Mouse (Mus musculus): ENCODE measurements around the gene Smco4. TPM values are rescaled to one million over a fixed set of nuclear protein-coding genes. Genes with fewer than 3 reads are reported as not detected.
"Not testable (repeated sequence)": the region's sequence is repeated elsewhere in the genome, so short reads cannot be mapped to it uniquely, and the experiment has no call there.

The Smco4 gene
- polyA plus RNA-seq, 2 experiments, result 1.4 to 5.8 TPM

DNA sequence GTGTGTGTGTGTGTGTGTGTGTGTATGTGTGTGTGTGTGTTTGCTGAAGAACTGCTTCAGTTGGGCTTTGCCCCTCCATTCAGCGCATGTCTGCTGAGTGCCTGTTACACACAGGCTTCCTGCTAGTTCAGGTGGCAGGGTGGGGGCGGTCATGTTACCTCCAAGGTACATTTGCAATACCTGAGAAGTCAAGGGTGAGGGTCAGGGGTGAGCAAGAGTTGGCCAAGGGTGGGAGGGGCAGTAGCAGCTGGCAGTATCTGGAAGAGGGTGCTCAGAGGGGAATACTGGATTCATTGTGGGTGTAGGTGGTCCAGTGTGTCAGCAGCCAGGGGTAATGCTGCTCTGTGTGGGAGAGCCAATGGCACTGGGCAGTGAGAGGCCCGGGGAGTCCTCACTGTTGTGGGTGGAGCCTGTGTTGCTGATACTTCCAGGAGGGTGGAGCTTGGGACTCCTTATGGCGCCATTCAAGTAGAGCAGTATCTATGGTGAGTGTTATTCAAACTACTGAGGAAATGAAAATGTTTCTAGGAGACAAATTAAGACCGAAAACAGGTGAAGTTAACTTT lies 43.7 kb downstream of the Smco4 start:
- 66% methylated on average over 5 of the region's 5 CpGs for WGBS (ENCODE audit: insufficient replicate concordance)
- DNase-seq (ENCODE audit: low read depth in 3 of 3, low spot score in 3 of 3), result no peak
- ATAC-seq (ENCODE audit: insufficient read depth), result 0 out of 2 replicates have a peak, but pooled peaks have one; percentile 20

DNA sequence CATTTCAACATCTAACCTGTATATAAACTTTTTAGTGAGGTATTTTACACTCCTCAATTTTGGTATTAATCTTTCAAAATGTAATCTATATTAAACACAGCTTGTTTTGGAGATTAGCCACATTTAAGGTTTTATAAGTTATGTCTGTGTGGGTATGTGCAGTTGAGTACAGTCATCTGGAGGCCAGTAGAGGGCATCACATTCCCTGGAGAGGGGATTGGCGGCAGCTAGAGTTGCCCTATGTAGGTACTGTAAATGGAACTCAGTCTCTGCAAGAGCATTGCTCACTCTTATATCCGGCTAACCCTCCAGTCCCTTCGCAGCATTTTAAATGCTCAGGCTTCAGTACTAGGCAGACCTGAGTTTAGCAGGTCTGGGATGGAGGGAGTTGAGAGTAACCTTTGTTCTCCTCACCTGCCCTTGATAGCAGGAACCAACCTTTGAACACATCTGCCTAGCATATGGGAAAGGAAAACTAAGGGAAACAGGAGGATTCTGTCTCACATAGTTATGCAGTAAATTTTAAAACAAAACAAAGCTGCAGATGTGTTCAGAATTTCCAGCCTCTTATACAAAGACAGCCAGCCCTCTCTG lies 44.3 kb downstream of the Smco4 start:
- Histone ChIP-seq H3K36me3 (replicated peaks; ENCODE audit: control insufficient read depth, insufficient read depth, low read depth) (no peaks in the 10 kb centered on the region), H3K27ac (no peak overlapping the region), H3K9me3 (ENCODE audit: control insufficient read depth, low read length) (no peaks in the 10 kb centered on the region), H3K4me3 (ENCODE audit: insufficient read depth in 1 of 2, low read depth in 2 of 2, low read length in 2 of 2) (no peak overlapping the region), H3K4me1 (replicated peaks; ENCODE audit: control insufficient read depth in 2 of 2, insufficient read depth in 2 of 2, low read length in 1 of 2) (peaks cover 0 to 20% of the 10 kb centered on the region in 2 experiments; a peak in 2 of 4 replicates), H3K27me3 (ENCODE audit: control insufficient read depth, insufficient read depth, low read length) (no peaks in the 10 kb centered on the region), H3K9ac (replicated peaks) (no peak overlapping the region), H3K4me2 (ENCODE audit: low read depth) (no peak overlapping the region)
- DNase-seq (ENCODE audit: low read depth in 3 of 3, low spot score in 3 of 3), result no peak
- no peak for ATAC-seq (ENCODE audit: insufficient read depth)
- no peak for TF ChIP-seq EP300 (IDR thresholded peaks at IDR 0.05; ENCODE audit: low read depth)
- TF ChIP-seq CTCF (IDR thresholded peaks at IDR 0.05; ENCODE audit: low read depth), result 0 out of 2 replicates have a peak, but pooled peaks have one; percentile 11
- WGBS (ENCODE audit: insufficient replicate concordance), result 69% methylated on average over 3 of the region's 3 CpGs

More for the DNA sequence above, 43.7 kb downstream of the Smco4 start:
- Histone ChIP-seq H3K9ac (replicated peaks) (no peak overlapping the region), H3K4me2 (ENCODE audit: low read depth) (no peak overlapping the region), H3K27me3 (ENCODE audit: control insufficient read depth, insufficient read depth, low read length) (no peaks in the 10 kb centered on the region), H3K4me3 (ENCODE audit: insufficient read depth in 1 of 2, low read depth in 2 of 2, low read length in 2 of 2) (no peak overlapping the region), H3K9me3 (ENCODE audit: control insufficient read depth, low read length) (no peaks in the 10 kb centered on the region), H3K36me3 (replicated peaks; ENCODE audit: control insufficient read depth, insufficient read depth, low read depth) (no peaks in the 10 kb centered on the region), H3K27ac (no peak overlapping the region), H3K4me1 (replicated peaks; ENCODE audit: control insufficient read depth in 2 of 2, insufficient read depth in 2 of 2, low read length in 1 of 2) (peaks cover 0 to 14% of the 10 kb centered on the region in 2 experiments; a peak in 2 of 4 replicates)
- TF ChIP-seq EP300 (IDR thresholded peaks at IDR 0.05; ENCODE audit: low read depth) (no peak), CTCF (IDR thresholded peaks at IDR 0.05; ENCODE audit: low read depth) (no peak)

DNA sequence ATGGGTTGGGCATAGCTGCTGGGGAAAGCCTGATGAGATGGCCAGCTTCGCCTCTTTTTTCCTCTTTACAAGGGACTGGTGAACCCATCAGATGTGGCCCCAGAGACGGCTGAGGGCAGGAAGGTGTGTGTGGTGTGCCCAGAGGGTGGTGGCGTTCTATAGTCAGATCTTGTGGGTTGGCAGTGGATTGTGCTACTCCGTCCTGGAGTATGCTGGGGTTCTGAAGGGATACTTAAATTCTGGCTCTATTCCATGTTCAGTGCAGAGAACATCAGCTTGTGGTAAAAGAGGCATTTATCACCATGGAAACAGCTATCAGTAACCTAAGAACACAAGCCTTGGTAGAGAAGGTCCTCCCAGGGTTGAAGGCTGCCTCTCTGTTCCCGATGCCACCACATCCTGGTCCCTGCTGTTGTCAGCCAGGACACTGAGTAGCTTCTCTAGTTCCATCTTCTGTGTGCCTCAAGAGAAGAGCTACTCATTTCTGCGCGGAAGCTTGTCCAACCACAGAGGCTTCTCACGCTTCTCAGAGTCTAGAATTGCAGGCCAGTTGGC lies 45.8 kb downstream of the Smco4 start:
- WGBS (ENCODE audit: insufficient replicate concordance), result 71% methylated on average over 8 of the region's 8 CpGs
- H3K9ac ChIP-seq (replicated peaks), result no peak overlapping the region
- no peaks in the 10 kb centered on the region for H3K36me3 ChIP-seq (replicated peaks; ENCODE audit: control insufficient read depth, insufficient read depth, low read depth)
- DNase-seq (ENCODE audit: low read depth in 3 of 3, low spot score in 3 of 3) (no peak), ATAC-seq (ENCODE audit: insufficient read depth) (no peak)
- H3K27ac ChIP-seq, result no peak overlapping the region
- no peaks in the 10 kb centered on the region for H3K27me3 ChIP-seq (ENCODE audit: control insufficient read depth, insufficient read depth, low read length)
- no peak overlapping the region for H3K4me3 ChIP-seq (ENCODE audit: insufficient read depth in 1 of 2, low read depth in 2 of 2, low read length in 2 of 2)
- no peaks in the 10 kb centered on the region for H3K9me3 ChIP-seq (ENCODE audit: control insufficient read depth, low read length)
- no peak overlapping the region for H3K4me2 ChIP-seq (ENCODE audit: low read depth)
- peaks cover 0 to 26% of the 10 kb centered on the region in 2 experiments; a peak in 2 of 4 replicates for H3K4me1 ChIP-seq (replicated peaks; ENCODE audit: control insufficient read depth in 2 of 2, insufficient read depth in 2 of 2, low read length in 1 of 2)
- TF ChIP-seq EP300 (IDR thresholded peaks at IDR 0.05; ENCODE audit: low read depth) (no peak), CTCF (IDR thresholded peaks at IDR 0.05; ENCODE audit: low read depth) (no peak)

DNA sequence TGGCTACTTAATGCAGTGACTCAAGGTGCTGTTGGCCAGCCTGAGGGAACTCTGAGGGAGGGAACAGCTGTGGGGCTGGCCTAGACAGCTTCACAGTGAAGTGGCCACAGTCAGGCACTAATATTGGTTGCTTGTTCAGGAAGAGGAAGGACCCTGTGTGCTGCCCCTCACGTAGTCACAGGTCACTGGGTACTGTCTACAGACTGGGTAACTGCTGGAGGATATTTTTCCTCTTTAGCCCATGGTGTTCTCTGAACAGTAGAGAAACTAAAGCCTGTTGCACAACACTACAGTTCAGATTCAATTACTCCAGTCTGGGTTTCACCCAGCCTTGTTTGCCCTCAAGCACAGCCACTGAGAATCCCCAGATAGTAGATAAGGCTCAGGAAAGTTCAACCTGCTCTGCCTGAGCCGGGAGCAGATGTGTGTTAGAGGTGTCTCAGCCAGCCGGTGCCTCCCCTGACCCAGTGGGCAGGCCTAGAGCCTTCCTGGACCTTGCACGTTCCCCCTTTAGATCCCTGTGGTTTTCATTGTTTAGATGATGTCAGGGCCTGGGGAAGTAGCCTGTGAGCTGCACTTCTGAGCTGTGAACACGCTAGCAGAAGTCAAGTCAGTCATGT lies 48.6 kb downstream of the Smco4 start:
- Histone ChIP-seq H3K9ac (replicated peaks) (no peak overlapping the region), H3K4me2 (ENCODE audit: low read depth) (no peak overlapping the region), H3K27me3 (ENCODE audit: control insufficient read depth, insufficient read depth, low read length) (no peaks in the 10 kb centered on the region), H3K4me1 (replicated peaks; ENCODE audit: control insufficient read depth in 2 of 2, insufficient read depth in 2 of 2, low read length in 1 of 2) (peaks cover 0 to 25% of the 10 kb centered on the region in 2 experiments; a peak in 2 of 4 replicates), H3K27ac (no peak overlapping the region), H3K9me3 (ENCODE audit: control insufficient read depth, low read length) (no peaks in the 10 kb centered on the region), H3K36me3 (replicated peaks; ENCODE audit: control insufficient read depth, insufficient read depth, low read depth) (no peaks in the 10 kb centered on the region), H3K4me3 (ENCODE audit: insufficient read depth in 1 of 2, low read depth in 2 of 2, low read length in 2 of 2) (no peak overlapping the region)
- 20% methylated on average over 5 of the region's 5 CpGs for WGBS (ENCODE audit: insufficient replicate concordance)
- DNase-seq (ENCODE audit: low read depth in 3 of 3, low spot score in 3 of 3) (peak in 1 of 3 experiments; percentile 12), ATAC-seq (ENCODE audit: insufficient read depth) (peak; percentile 68)
- TF ChIP-seq EP300 (IDR thresholded peaks at IDR 0.05; ENCODE audit: low read depth) (no peak), CTCF (IDR thresholded peaks at IDR 0.05; ENCODE audit: low read depth) (no peak)

DNA sequence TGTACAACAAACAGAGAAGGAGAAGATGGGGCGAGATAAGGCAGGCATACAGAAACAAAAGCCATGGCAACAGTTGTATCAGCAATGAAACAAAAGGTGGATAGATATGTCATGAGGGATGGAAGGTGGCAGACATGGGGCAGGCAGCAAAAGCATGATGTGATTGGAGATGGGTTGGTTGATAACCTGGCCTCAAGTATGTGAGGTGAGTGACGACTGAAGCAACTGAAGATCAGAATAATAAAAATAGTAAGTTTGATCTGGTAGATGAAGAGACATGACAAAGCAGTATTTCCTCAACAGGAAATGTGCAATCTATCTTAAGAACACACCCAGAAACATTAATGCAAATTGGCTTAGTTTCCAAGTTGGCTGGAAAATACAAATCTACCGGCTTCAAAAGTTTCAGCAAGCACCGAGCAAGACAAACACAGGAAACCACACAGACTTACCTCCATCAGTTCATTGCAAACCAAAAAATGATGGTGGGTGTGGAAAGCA lies 57.3 kb downstream of the Smco4 start:
- Histone ChIP-seq H3K36me3 (replicated peaks; ENCODE audit: control insufficient read depth, insufficient read depth, low read depth) (no peaks in the 10 kb centered on the region), H3K9me3 (ENCODE audit: control insufficient read depth, low read length) (no peaks in the 10 kb centered on the region), H3K27ac (no peak overlapping the region), H3K27me3 (ENCODE audit: control insufficient read depth, insufficient read depth, low read length) (no peaks in the 10 kb centered on the region), H3K9ac (replicated peaks) (no peak overlapping the region), H3K4me2 (ENCODE audit: low read depth) (no peak overlapping the region), H3K4me3 (ENCODE audit: insufficient read depth in 1 of 2, low read depth in 2 of 2, low read length in 2 of 2) (no peak overlapping the region), H3K4me1 (replicated peaks; ENCODE audit: control insufficient read depth in 2 of 2, insufficient read depth in 2 of 2, low read length in 1 of 2) (peaks cover 0 to 2% of the 10 kb centered on the region in 2 experiments; a peak in 1 of 4 replicates)
- 28% methylated on average over 4 of the region's 4 CpGs for WGBS (ENCODE audit: insufficient replicate concordance)
- ATAC-seq (ENCODE audit: insufficient read depth) (no peak), DNase-seq (ENCODE audit: low read depth in 3 of 3, low spot score in 3 of 3) (no peak)
- TF ChIP-seq CTCF (IDR thresholded peaks at IDR 0.05; ENCODE audit: low read depth) (no peak), EP300 (IDR thresholded peaks at IDR 0.05; ENCODE audit: low read depth) (no peak)

DNA sequence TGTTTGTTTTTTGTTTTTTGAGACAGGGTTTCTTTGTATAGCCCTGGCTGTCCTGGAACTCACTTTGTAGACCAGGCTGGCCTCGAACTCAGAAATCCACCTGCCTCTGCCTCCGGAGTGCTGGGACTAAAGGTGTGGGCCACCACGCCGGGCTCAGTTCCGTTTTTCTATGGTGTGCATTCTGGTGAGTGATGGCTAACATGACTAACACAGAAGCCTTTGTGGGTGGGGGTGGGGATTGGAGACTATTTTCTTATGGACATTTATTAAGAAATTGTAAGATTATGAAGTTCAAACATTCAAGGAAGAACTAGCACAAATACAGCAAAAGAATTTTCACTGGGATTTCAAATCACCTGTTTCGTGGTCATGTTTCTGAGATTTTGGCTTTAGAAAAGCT lies 57.8 kb downstream of the Smco4 start:
- not testable (repeated sequence) for H3K36me3 ChIP-seq (replicated peaks; ENCODE audit: control insufficient read depth, insufficient read depth, low read depth); H3K27ac ChIP-seq; H3K27me3 ChIP-seq (ENCODE audit: control insufficient read depth, insufficient read depth, low read length); H3K4me1 ChIP-seq (replicated peaks; ENCODE audit: control insufficient read depth in 2 of 2, insufficient read depth in 2 of 2, low read length in 1 of 2); H3K9ac ChIP-seq (replicated peaks); H3K4me2 ChIP-seq (ENCODE audit: low read depth); H3K4me3 ChIP-seq (ENCODE audit: insufficient read depth in 1 of 2, low read depth in 2 of 2, low read length in 2 of 2); ATAC-seq (ENCODE audit: insufficient read depth); H3K9me3 ChIP-seq (ENCODE audit: control insufficient read depth, low read length); DNase-seq (ENCODE audit: low read depth in 3 of 3, low spot score in 3 of 3)
- WGBS (ENCODE audit: insufficient replicate concordance), result 76% methylated on average over 6 of the region's 6 CpGs

Data from liver, embryonic 14.5 days (tissue).